Mouse (Mus musculus): ENCODE measurements around the gene Pdzrn3. TPM values are rescaled to one million over a fixed set of nuclear protein-coding genes. Genes with fewer than 3 reads are reported as not detected.

Gene Pdzrn3
- polyA plus RNA-seq, 1 experiment from 2014 or later: 3.7 TPM

GRCm38 (mm10) chr6:101187322-101187721 is 190.4 kb downstream of the Pdzrn3 start:
- Histone ChIP-seq H3K9me3 (no peaks in the 10 kb centered on the region), H3K36me3 (replicated peaks) (no peaks in the 10 kb centered on the region), H3K4me1 (no peaks in the 10 kb centered on the region), H3K27me3 (ENCODE audit: poor library complexity, severe bottlenecking) (no peaks in the 10 kb centered on the region), H3K27ac (no peak overlapping the region), H3K4me3 (no peak overlapping the region)
- 89% methylated on average over 6 of the region's 6 CpGs for WGBS
- DNase-seq (ENCODE audit: extremely low spot score, low spot score): no peak

DNA sequence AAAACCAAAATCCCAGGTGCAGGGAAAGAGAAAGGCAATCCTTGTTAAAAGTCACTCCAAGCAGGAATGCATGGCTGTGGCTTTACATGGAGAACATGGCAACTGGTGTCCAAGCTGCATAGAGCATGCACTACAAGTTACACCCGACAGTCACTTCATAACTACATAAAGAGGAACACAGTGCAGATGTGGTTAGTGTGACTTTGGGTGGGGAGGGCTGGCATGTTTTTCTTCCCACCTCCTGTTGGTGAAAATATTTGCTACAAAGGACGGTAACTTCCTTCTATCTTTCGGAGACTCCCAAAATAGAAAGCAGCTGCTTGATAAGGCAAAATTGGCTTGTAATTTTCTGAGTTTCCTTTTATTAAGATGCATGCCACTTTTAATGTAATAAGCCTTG is 190.8 kb downstream of the Pdzrn3 start:
- no peak for DNase-seq (ENCODE audit: extremely low spot score, low spot score)
- 85% methylated on average over 3 of the region's 3 CpGs for WGBS
- no peaks in the 10 kb centered on the region for H3K27me3 ChIP-seq (ENCODE audit: poor library complexity, severe bottlenecking)

GRCm38 (mm10) chr6:101184103-101184785 is 193.5 kb downstream of the Pdzrn3 start:
- H3K27me3 ChIP-seq (ENCODE audit: poor library complexity, severe bottlenecking): no peaks in the 10 kb centered on the region
- H3K4me3 ChIP-seq: no peak overlapping the region
- no peaks in the 10 kb centered on the region for H3K4me1 ChIP-seq
- H3K9me3 ChIP-seq: no peaks in the 10 kb centered on the region
- no peak for DNase-seq (ENCODE audit: extremely low spot score, low spot score)
- no peaks in the 10 kb centered on the region for H3K36me3 ChIP-seq (replicated peaks)
- 67% methylated on average over 10 of the region's 10 CpGs for WGBS
- H3K27ac ChIP-seq: no peak overlapping the region

More for the DNA sequence above, 190.8 kb downstream of the Pdzrn3 start:
- Histone ChIP-seq H3K4me1 (no peaks in the 10 kb centered on the region), H3K9me3 (no peaks in the 10 kb centered on the region), H3K4me3 (no peak overlapping the region), H3K36me3 (replicated peaks) (no peaks in the 10 kb centered on the region), H3K27ac (no peak overlapping the region)

- DNase-seq (ENCODE audit: extremely low spot score, low spot score): no peak
- H3K4me3 ChIP-seq: no peak overlapping the region
- no peaks in the 10 kb centered on the region for H3K9me3 ChIP-seq
- no peak overlapping the region for H3K27ac ChIP-seq
- no peaks in the 10 kb centered on the region for H3K4me1 ChIP-seq
- no peaks in the 10 kb centered on the region for H3K27me3 ChIP-seq (ENCODE audit: poor library complexity, severe bottlenecking)
- H3K36me3 ChIP-seq (replicated peaks): peaks cover 12% of the 10 kb centered on the region
- 88% methylated on average over 7 of the region's 7 CpGs for WGBS
These were observed 207.0 kb downstream of the Pdzrn3 start for GRCm38 (mm10) chr6:101170699-101171098.

GRCm38 (mm10) chr6:101153511-101153921 is 224.2 kb downstream of the Pdzrn3 start:
- DNase-seq (ENCODE audit: extremely low spot score, low spot score): no peak
- Histone ChIP-seq H3K9me3 (peaks cover 6% of the 10 kb centered on the region; the same call in 1 of the 2 replicates), H3K27me3 (ENCODE audit: poor library complexity, severe bottlenecking) (no peaks in the 10 kb centered on the region), H3K4me3 (no peak overlapping the region), H3K4me1 (peaks cover 20% of the 10 kb centered on the region), H3K36me3 (replicated peaks) (peaks cover 39% of the 10 kb centered on the region), H3K27ac (no peak overlapping the region)
- 63% methylated on average over 1 of the region's 1 CpGs for WGBS

GRCm38 (mm10) chr6:101135368-101135767 is 242.3 kb downstream of the Pdzrn3 start:
- no peak for DNase-seq (ENCODE audit: extremely low spot score, low spot score)
- Histone ChIP-seq H3K9me3 (no peaks in the 10 kb centered on the region), H3K27me3 (ENCODE audit: poor library complexity, severe bottlenecking) (no peaks in the 10 kb centered on the region), H3K27ac (no peak overlapping the region), H3K4me1 (no peaks in the 10 kb centered on the region), H3K4me3 (no peak overlapping the region), H3K36me3 (replicated peaks) (no peaks in the 10 kb centered on the region)
- 90% methylated on average over 3 of the region's 3 CpGs for WGBS

DNA sequence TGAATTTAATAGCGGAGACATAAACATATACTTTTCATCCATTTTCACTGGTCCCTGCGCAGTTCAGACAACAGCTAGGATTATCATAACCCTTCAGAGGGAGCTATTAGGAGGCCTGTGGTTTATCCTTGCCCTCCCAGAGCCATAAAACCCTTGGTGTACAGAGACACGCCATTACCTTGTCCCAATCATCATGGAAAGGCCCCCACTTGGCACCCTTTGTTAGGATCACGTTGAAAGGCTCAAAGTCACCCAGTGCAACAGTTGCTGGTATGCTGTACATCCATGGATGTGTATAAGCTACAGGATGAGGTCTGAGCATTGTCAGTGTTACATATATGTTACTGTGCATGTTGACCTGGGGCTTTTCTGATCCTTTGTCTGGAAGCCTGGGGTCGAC is 252.3 kb downstream of the Pdzrn3 start:
- DNase-seq (ENCODE audit: extremely low spot score, low spot score): no peak
- H3K4me1 ChIP-seq: no peaks in the 10 kb centered on the region
- no peaks in the 10 kb centered on the region for H3K36me3 ChIP-seq (replicated peaks)
- no peaks in the 10 kb centered on the region for H3K9me3 ChIP-seq
- H3K27me3 ChIP-seq (ENCODE audit: poor library complexity, severe bottlenecking): no peaks in the 10 kb centered on the region
- no peak overlapping the region for H3K4me3 ChIP-seq
- 88% methylated on average over 5 of the region's 5 CpGs for WGBS
- no peak overlapping the region for H3K27ac ChIP-seq

DNA sequence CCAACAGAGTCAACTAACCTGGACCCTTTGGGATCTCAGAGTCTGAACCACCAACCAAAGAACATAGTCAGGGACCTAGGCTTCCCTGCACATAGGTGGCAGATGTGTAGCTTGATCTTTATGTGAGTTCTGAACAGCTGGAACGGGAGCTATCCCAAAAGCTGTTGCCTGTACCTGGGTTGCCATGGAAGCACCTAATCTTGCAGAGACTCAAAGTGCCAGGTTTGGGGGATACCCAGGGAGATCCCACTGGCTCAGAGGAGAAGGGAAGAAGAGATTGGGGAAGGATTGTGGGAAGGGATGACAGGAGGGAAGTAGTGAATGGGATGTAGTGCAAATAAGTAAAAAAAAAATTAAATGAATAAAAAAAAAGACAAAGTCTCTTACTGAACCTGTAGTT is 268.7 kb downstream of the Pdzrn3 start:
- Histone ChIP-seq H3K36me3 (replicated peaks) (no peaks in the 10 kb centered on the region), H3K9me3 (no peaks in the 10 kb centered on the region)
- no peak for DNase-seq (ENCODE audit: extremely low spot score, low spot score)

GRCm38 (mm10) chr6:101103506-101103905 is 274.2 kb downstream of the Pdzrn3 start:
- H3K36me3 ChIP-seq (replicated peaks): no peaks in the 10 kb centered on the region
- H3K9me3 ChIP-seq: no peaks in the 10 kb centered on the region
- H3K4me1 ChIP-seq: no peaks in the 10 kb centered on the region
- no peaks in the 10 kb centered on the region for H3K27me3 ChIP-seq (ENCODE audit: poor library complexity, severe bottlenecking)
- H3K4me3 ChIP-seq: no peak overlapping the region
- DNase-seq (ENCODE audit: extremely low spot score, low spot score): no peak
- 91% methylated on average over 6 of the region's 6 CpGs for WGBS
- H3K27ac ChIP-seq: no peak overlapping the region

More for the DNA sequence above, 268.7 kb downstream of the Pdzrn3 start:
- 59% methylated on average over 1 of the region's 1 CpGs for WGBS
- no peak overlapping the region for H3K27ac ChIP-seq
- H3K27me3 ChIP-seq (ENCODE audit: poor library complexity, severe bottlenecking): no peaks in the 10 kb centered on the region
- no peaks in the 10 kb centered on the region for H3K4me1 ChIP-seq
- H3K4me3 ChIP-seq: no peak overlapping the region

- Histone ChIP-seq H3K4me1 (no peaks in the 10 kb centered on the region), H3K27me3 (ENCODE audit: poor library complexity, severe bottlenecking) (no peaks in the 10 kb centered on the region), H3K9me3 (no peaks in the 10 kb centered on the region), H3K36me3 (replicated peaks) (no peaks in the 10 kb centered on the region), H3K27ac (no peak overlapping the region), H3K4me3 (no peak overlapping the region)
- no peak for DNase-seq (ENCODE audit: extremely low spot score, low spot score)
- 89% methylated on average over 14 of the region's 14 CpGs for WGBS
These were observed 275.7 kb downstream of the Pdzrn3 start for GRCm38 (mm10) chr6:101101709-101102654.
